Mouse (Mus musculus) right cerebral cortex, postnatal 10 days (tissue): ENCODE measurements around the gene Grm8.

Source experiments
- DNase-seq, 2 experiments: peaks; one replicate each; pipeline ENCODE4 v3.0.0; 2021; ENCODE audit warnings: low spot score in 2 of 2

Gene Grm8

GRCm38 (mm10) chr6:27239968-27240367 lies 895.0 kb downstream of the Grm8 start:
- no peak for DNase-seq
